Mouse (Mus musculus): ENCODE results near the gene Fbxo47. TPM values are rescaled to one million over a fixed set of nuclear protein-coding genes. Genes with fewer than 3 reads are reported as not detected.
"Not testable (repeated sequence)": the region's sequence is repeated elsewhere in the genome, so short reads cannot be mapped to it uniquely, and the experiment has no call there.

Gene Fbxo47
- total and polyA plus RNA-seq, 3 experiments: 0.73 to 1.2 TPM; not detected in 1

DNA sequence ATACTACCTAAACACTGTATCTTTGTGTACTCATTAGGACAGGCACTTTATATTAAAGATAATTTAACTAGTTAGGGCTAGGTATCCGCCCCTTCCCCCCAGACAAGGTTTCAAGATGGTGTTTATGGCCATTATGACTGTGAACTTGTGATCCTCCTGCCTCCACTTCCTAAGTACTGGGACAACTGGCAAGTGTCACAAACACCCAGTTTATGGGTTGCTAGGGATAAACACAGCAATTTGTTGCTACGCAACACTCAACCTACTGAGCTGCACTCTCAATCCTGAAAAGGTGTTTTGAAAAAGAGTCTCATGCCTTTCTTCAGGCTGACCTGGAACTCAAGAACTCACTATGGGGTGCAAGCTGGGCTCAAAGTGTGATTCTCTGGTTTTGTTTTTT, 6.6 kb downstream of the Fbxo47 start:
- Histone ChIP-seq H3K36me3 (ENCODE audit: control insufficient read depth in 1 of 2, insufficient read depth in 2 of 2, low read length in 2 of 2) (peaks cover 0 to 3% of the 10 kb centered on the region in 2 experiments; a peak in 2 of 4 replicates), H3K27me3 (ENCODE audit: control insufficient read depth in 1 of 2, insufficient read depth in 2 of 2, low read length in 2 of 2) (no peaks in the 10 kb centered on the region), H3K9me3 (replicated peaks; ENCODE audit: insufficient read depth, low read length) (no peaks in the 10 kb centered on the region), H3K79me2 (ENCODE audit: control insufficient read depth, insufficient read depth, low read length, poor library complexity) (no peaks in the 10 kb centered on the region), H3K4me3 (ENCODE audit: control insufficient read depth in 1 of 2, insufficient read depth in 1 of 2, low read depth in 2 of 2, low read length in 2 of 2) (no peak overlapping the region), H3K9ac (ENCODE audit: control insufficient read depth, low read depth, low read length, poor library complexity, severe bottlenecking) (no peak overlapping the region), H3K27ac (ENCODE audit: control insufficient read depth, low read depth, low read length) (no peak overlapping the region), H3K4me1 (ENCODE audit: control insufficient read depth in 1 of 2, insufficient read depth in 2 of 2, low read length in 2 of 2) (peaks cover 0 to 2% of the 10 kb centered on the region in 2 experiments; a peak in 1 of 4 replicates)
- no peak for DNase-seq (ENCODE audit: low read depth, low spot score)
- TF ChIP-seq EP300 (IDR thresholded peaks at IDR 0.05; ENCODE audit: low read depth in 1 of 2, low read length in 2 of 2) (no peak), MEF2A (IDR thresholded peaks at IDR 0.05; ENCODE audit: extremely low read depth, insufficient replicate concordance, low read depth, low read length, poor library complexity, severe bottlenecking) (no peak), E2F4 (IDR thresholded peaks at IDR 0.05; ENCODE audit: borderline replicate concordance, low read depth, low read length) (no peak), ZC3H11A (IDR thresholded peaks at IDR 0.05; ENCODE audit: low read depth, low read length) (no peak)

DNA sequence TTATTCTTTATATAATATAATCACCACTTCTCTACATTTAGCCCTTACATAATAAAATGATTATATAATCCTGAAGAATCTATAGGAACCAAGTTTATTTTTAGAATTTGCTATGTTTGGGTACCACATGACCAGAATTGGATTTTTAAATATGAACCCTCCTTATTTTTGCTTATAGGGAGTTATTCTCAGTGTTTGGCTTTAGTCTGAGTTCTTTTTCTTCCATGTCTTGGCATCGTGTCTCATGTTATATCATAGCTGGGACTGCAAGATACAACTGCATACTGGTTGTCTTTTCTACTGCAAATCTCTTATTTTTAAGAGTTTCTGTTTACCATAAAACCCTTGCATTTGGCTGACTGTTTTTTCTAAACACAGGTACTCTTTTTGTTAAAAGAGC, 9.6 kb downstream of the Fbxo47 start:
- DNase-seq (ENCODE audit: low read depth, low spot score): no peak
- H3K9ac ChIP-seq (ENCODE audit: control insufficient read depth, low read depth, low read length, poor library complexity, severe bottlenecking): no peak overlapping the region
- H3K9me3 ChIP-seq (replicated peaks; ENCODE audit: insufficient read depth, low read length): no peaks in the 10 kb centered on the region

GRCm38 (mm10) chr11:97872378-97872777, 11.6 kb downstream of the Fbxo47 start:
- H3K4me1 ChIP-seq (ENCODE audit: control insufficient read depth in 1 of 2, insufficient read depth in 2 of 2, low read length in 2 of 2); H3K9me3 ChIP-seq (replicated peaks; ENCODE audit: insufficient read depth, low read length); H3K79me2 ChIP-seq (ENCODE audit: control insufficient read depth, insufficient read depth, low read length, poor library complexity); H3K27me3 ChIP-seq (ENCODE audit: control insufficient read depth in 1 of 2, insufficient read depth in 2 of 2, low read length in 2 of 2); H3K36me3 ChIP-seq (ENCODE audit: control insufficient read depth in 1 of 2, insufficient read depth in 2 of 2, low read length in 2 of 2); H3K27ac ChIP-seq (ENCODE audit: control insufficient read depth, low read depth, low read length); H3K4me3 ChIP-seq (ENCODE audit: control insufficient read depth in 1 of 2, insufficient read depth in 1 of 2, low read depth in 2 of 2, low read length in 2 of 2); H3K9ac ChIP-seq (ENCODE audit: control insufficient read depth, low read depth, low read length, poor library complexity, severe bottlenecking): not testable (repeated sequence)
- DNase-seq (ENCODE audit: low read depth, low spot score): peak; percentile 36
- TF ChIP-seq MAFK (IDR thresholded peaks at IDR 0.05; ENCODE audit: borderline replicate concordance, low read depth, low read length): peak; percentile 44; the same call in 1 of the 2 replicates
- TF ChIP-seq ZNF384 (IDR thresholded peaks at IDR 0.05; ENCODE audit: low read depth, low read length): peak; percentile 93
- TF ChIP-seq GABPA (IDR thresholded peaks at IDR 0.05; ENCODE audit: low read depth, low read length): peak; percentile 48; the same call in 1 of the 2 replicates

More for the DNA sequence above, 9.6 kb downstream of the Fbxo47 start:
- H3K27me3 ChIP-seq (ENCODE audit: control insufficient read depth in 1 of 2, insufficient read depth in 2 of 2, low read length in 2 of 2): no peaks in the 10 kb centered on the region
- H3K79me2 ChIP-seq (ENCODE audit: control insufficient read depth, insufficient read depth, low read length, poor library complexity): no peaks in the 10 kb centered on the region
- H3K36me3 ChIP-seq (ENCODE audit: control insufficient read depth in 1 of 2, insufficient read depth in 2 of 2, low read length in 2 of 2): peaks cover 0 to 6% of the 10 kb centered on the region in 2 experiments; a peak in 2 of 4 replicates
- H3K4me1 ChIP-seq (ENCODE audit: control insufficient read depth in 1 of 2, insufficient read depth in 2 of 2, low read length in 2 of 2): peaks cover 0 to 2% of the 10 kb centered on the region in 2 experiments; a peak in 2 of 4 replicates
- no peak for TF ChIP-seq MYC (IDR thresholded peaks at IDR 0.05; ENCODE audit: low read depth, low read length)
- no peak for TF ChIP-seq RAD21 (IDR thresholded peaks at IDR 0.05; ENCODE audit: low read depth, low read length)
- no peak for TF ChIP-seq HCFC1 (IDR thresholded peaks at IDR 0.05; ENCODE audit: low read depth, low read length)
- TF ChIP-seq MAZ (IDR thresholded peaks at IDR 0.05; ENCODE audit: low read depth, low read length): no peak
- TF ChIP-seq ZMIZ1 (IDR thresholded peaks at IDR 0.05; ENCODE audit: low read depth, low read length): no peak
- no peak for TF ChIP-seq USF2 (IDR thresholded peaks at IDR 0.05; ENCODE audit: borderline replicate concordance in 1 of 2, insufficient read depth in 1 of 2, low read depth in 1 of 2, low read length in 2 of 2)
- TF ChIP-seq CTCF (IDR thresholded peaks at IDR 0.05 in 2 of 3, conservative IDR thresholded peaks at IDR 0.05 in 1 of 3; ENCODE audit: control insufficient read depth in 1 of 3, insufficient read depth in 1 of 3, low read depth in 2 of 3, low read length in 3 of 3, poor library complexity in 1 of 3, severe bottlenecking in 1 of 3): no peak
- no peak for TF ChIP-seq SMC3 (IDR thresholded peaks at IDR 0.05; ENCODE audit: low read depth, low read length)
- no peak for TF ChIP-seq ZNF384 (IDR thresholded peaks at IDR 0.05; ENCODE audit: low read depth, low read length)
- TF ChIP-seq TCF12 (IDR thresholded peaks at IDR 0.05; ENCODE audit: low read depth, low read length): no peak
- TF ChIP-seq EP300 (IDR thresholded peaks at IDR 0.05; ENCODE audit: low read depth in 1 of 2, low read length in 2 of 2): no peak
- no peak for TF ChIP-seq MEF2A (IDR thresholded peaks at IDR 0.05; ENCODE audit: extremely low read depth, insufficient replicate concordance, low read depth, low read length, poor library complexity, severe bottlenecking)
- TF ChIP-seq NRF1 (IDR thresholded peaks at IDR 0.05; ENCODE audit: insufficient read depth, low read depth, low read length, poor library complexity, severe bottlenecking): no peak
- no peak for TF ChIP-seq POLR2AphosphoS5 (IDR thresholded peaks at IDR 0.05; ENCODE audit: borderline replicate concordance, low read depth, low read length)
- no peak for TF ChIP-seq TBP (IDR thresholded peaks at IDR 0.05; ENCODE audit: low read depth, low read length)
- no peak for TF ChIP-seq SIN3A (IDR thresholded peaks at IDR 0.05; ENCODE audit: low read length)
- no peak for TF ChIP-seq GABPA (IDR thresholded peaks at IDR 0.05; ENCODE audit: low read depth, low read length)
- TF ChIP-seq POLR2AphosphoS2 (IDR thresholded peaks at IDR 0.05; ENCODE audit: low read length): no peak
- no peak overlapping the region for H3K4me3 ChIP-seq (ENCODE audit: control insufficient read depth in 1 of 2, insufficient read depth in 1 of 2, low read depth in 2 of 2, low read length in 2 of 2)
- H3K27ac ChIP-seq (ENCODE audit: control insufficient read depth, low read depth, low read length): no peak overlapping the region

All from MEL (cell line).